Mouse (Mus musculus) layer of hippocampus, adult 2 months (tissue): ENCODE measurements at regions not wholly inside any gene's neighbourhood (a gene's known extent, or its start where the extent isn't known, plus 50 kb on each side); places are given as distances from the start of the nearest gene placed in this dataset.
"Not testable (repeated sequence)": the region's sequence is repeated elsewhere in the genome, so short reads cannot be mapped to it uniquely, and the experiment has no call there.

Experiments
- DNase-seq, 2 experiments: peaks; one replicate each; pipeline ENCODE4 v3.0.0; 2022; ENCODE audit warnings: low spot score in 2 of 2
- H3K27ac ChIP-seq: fragments of 200-600 bp; 2 replicates; pipeline ENCODE4 v1.8.1; 2022
- H3K4me3 ChIP-seq: fragments of 200-600 bp; 2 replicates; pipeline ENCODE4 v1.8.1; 2022; ENCODE audit warnings: mild to moderate bottlenecking
- CTCF ChIP-seq: fragments of 200-600 bp; conservative IDR thresholded peaks from 2 replicates; pipeline ENCODE4 v1.8.1; 2022; ENCODE audit warnings: antibody characterized with exemption, mild to moderate bottlenecking, moderate library complexity

- no peak for DNase-seq
- no peak overlapping the region for H3K4me3 ChIP-seq
- TF ChIP-seq CTCF: no peak
- no peak overlapping the region for H3K27ac ChIP-seq
Measured at GRCm38 (mm10) chr4:97509576-97509975, 263.0 kb upstream of the Nfia start.

GRCm38 (mm10) chr4:97505734-97506133, 266.8 kb upstream of the Nfia start:
- no peak overlapping the region for H3K27ac ChIP-seq
- no peak for TF ChIP-seq CTCF
- DNase-seq: no peak
- H3K4me3 ChIP-seq: no peak overlapping the region

- TF ChIP-seq CTCF: no peak
- no peak for DNase-seq
- H3K27ac ChIP-seq: no peak overlapping the region
- H3K4me3 ChIP-seq: no peak overlapping the region
Measured at GRCm38 (mm10) chr4:97491248-97491804, 281.2 kb upstream of the Nfia start.

- Histone ChIP-seq H3K4me3 (no peak overlapping the region), H3K27ac (no peak overlapping the region)
- DNase-seq: no peak
- TF ChIP-seq CTCF: no peak
Measured at GRCm38 (mm10) chr4:97486354-97486753, 286.2 kb upstream of the Nfia start.

GRCm38 (mm10) chr4:97485225-97485624, 287.3 kb upstream of the Nfia start:
- H3K27ac ChIP-seq: no peak overlapping the region
- H3K4me3 ChIP-seq: no peak overlapping the region
- DNase-seq: no peak
- no peak for TF ChIP-seq CTCF

GRCm38 (mm10) chr4:97482701-97483246, 289.8 kb upstream of the Nfia start:
- H3K27ac ChIP-seq: no peak overlapping the region
- no peak for TF ChIP-seq CTCF
- no peak overlapping the region for H3K4me3 ChIP-seq
- DNase-seq: no peak

- no peak for TF ChIP-seq CTCF
- DNase-seq: no peak
Measured at GRCm38 (mm10) chr4:97481836-97482235, 290.7 kb upstream of the Nfia start.

GRCm38 (mm10) chr4:97476571-97477190, 293.7 kb upstream of the Gm10192 start:
- no peak for TF ChIP-seq CTCF
- no peak overlapping the region for H3K4me3 ChIP-seq
- H3K27ac ChIP-seq: no peak overlapping the region; the same call in 1 of the 2 replicates
- DNase-seq: peak in 1 of 2 experiments; percentile 29

More at GRCm38 (mm10) chr4:97481836-97482235, 290.7 kb upstream of the Nfia start:
- H3K27ac ChIP-seq: no peak overlapping the region
- H3K4me3 ChIP-seq: no peak overlapping the region

- DNase-seq, H3K4me3 ChIP-seq, H3K27ac ChIP-seq: not testable (repeated sequence)
Measured at GRCm38 (mm10) chr4:97473492-97473891, 290.5 kb upstream of the Gm10192 start.

GRCm38 (mm10) chr4:97465932-97466666, 283.1 kb upstream of the Gm10192 start:
- DNase-seq: peak in 1 of 2 experiments; percentile 2
- Histone ChIP-seq H3K27ac (no peak overlapping the region), H3K4me3 (no peak overlapping the region)
- TF ChIP-seq CTCF: no peak

- Histone ChIP-seq H3K27ac (no peak overlapping the region), H3K4me3 (no peak overlapping the region)
- no peak for TF ChIP-seq CTCF
- no peak for DNase-seq
Measured at GRCm38 (mm10) chr4:97465517-97465916, 282.6 kb upstream of the Gm10192 start.

- no peak for DNase-seq
- no peak for TF ChIP-seq CTCF
- no peak overlapping the region for H3K4me3 ChIP-seq
Measured at GRCm38 (mm10) chr4:97461177-97461576, 278.2 kb upstream of the Gm10192 start.

GRCm38 (mm10) chr4:97439288-97440029, 256.5 kb upstream of the Gm10192 start:
- no peak for DNase-seq
- Histone ChIP-seq H3K27ac (no peak overlapping the region), H3K4me3 (no peak overlapping the region)
- no peak for TF ChIP-seq CTCF

More at GRCm38 (mm10) chr4:97461177-97461576, 278.2 kb upstream of the Gm10192 start:
- H3K27ac ChIP-seq: no peak overlapping the region
